Mouse (Mus musculus) ZHBTc4 (cell line): ENCODE results near the gene Nipa1.
"Not testable (repeated sequence)": the region's sequence is repeated elsewhere in the genome, so short reads cannot be mapped to it uniquely, and the experiment has no call there.

Source experiments
- DNase-seq: peaks from one replicate; pipeline ENCODE4 v3.0.0-alpha.2; 2011; ENCODE audit warnings: low read depth, low spot score

The Nipa1 gene

GRCm38 (mm10) chr7:56019930-56020253 is at the start of gene Nipa1:
TSS of gene Nipa1 (minus strand) at chr7:56019954.
- no peak for DNase-seq

DNA sequence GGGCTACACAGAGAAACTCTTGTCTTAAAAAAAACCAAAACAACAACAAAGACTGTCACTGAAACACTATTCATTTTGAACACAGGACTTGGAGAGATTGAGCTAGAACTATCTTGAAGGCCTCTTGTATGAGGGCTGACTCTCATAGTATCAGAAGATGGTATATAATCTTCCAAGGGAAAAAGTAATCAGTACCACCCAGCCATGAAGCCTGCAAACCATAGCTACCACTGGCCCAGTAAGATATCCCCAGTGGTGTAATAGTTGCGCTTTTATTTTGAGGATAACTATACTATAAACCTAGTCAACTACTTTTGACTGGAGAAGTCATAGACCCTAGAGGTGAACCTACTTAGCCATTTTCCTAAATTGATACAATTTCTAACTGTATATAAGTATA is 46.9 kb upstream of the Nipa1 start:
- no peak for DNase-seq

- no peak for DNase-seq
Measured at GRCm38 (mm10) chr7:56066136-56066535, 46.4 kb upstream of the Nipa1 start.

- no peak for DNase-seq
Measured at GRCm38 (mm10) chr7:56064876-56065275, 45.1 kb upstream of the Nipa1 start.

DNA sequence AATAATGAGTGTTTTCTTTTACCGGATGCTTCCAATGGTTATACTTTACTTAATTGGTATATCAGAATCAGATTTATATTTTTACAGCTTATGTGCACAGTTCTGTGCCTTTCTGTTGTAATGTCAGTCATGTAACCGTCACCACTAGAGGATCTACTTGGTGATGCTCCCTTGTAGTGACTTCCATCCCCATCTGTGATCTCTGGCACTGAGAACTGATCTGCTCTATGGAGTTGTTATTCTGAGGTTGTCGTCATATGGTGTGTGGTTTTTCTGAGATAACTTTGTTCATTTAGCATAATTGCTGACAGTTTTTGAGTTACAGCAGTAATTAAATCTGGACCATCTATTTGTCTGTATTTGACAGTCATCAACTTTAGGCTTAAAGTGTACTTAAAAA is 35.6 kb upstream of the Nipa1 start:
- no peak for DNase-seq

DNA sequence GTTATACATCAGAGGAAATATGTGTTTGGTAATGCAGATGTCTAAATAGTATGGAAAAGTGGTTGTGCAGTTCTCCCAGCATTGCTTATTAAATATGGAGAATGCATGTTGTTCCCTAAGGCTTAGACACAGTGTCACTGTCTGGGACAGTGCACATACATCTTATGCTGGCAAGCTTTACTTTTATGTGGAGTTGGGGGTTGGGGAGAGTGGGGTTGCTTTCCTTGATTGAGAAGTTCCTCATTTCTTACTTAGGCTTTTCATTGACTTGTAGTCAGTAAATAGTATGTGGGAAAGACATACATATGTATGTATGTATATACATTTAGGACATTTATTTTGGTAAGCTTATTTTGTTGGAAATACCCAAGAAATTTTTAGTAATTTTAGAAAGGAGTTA is 33.2 kb upstream of the Nipa1 start:
- no peak for DNase-seq

GRCm38 (mm10) chr7:56050487-56050911 is 30.7 kb upstream of the Nipa1 start:
- peak; percentile 47 for DNase-seq

- DNase-seq: peak; percentile 100
Measured at GRCm38 (mm10) chr7:56049831-56050321, 30.1 kb upstream of the Nipa1 start, which contains the start of gene Herc2. TSS of gene Herc2 (plus strand) at chr7:56050196.

DNA sequence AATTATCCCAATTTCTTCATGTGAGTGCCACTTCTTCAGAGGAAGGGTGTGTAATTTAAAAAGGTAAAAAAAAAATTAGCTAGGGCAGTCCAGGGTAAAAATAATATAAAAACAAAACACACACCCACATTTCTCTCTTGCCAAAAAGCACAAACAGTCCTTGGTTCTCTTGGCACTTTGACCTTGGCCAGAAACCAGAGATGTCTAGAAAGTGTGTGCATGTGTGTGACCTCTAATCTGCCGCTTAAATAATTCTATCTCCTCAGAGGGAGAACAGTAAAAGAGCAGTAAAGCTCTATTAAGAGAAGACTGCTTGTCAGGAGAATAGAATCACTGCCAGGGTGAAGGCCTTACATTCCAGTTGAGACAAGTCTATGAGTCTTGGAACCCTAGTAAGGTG is 27.4 kb upstream of the Nipa1 start:
- DNase-seq: no peak

DNA sequence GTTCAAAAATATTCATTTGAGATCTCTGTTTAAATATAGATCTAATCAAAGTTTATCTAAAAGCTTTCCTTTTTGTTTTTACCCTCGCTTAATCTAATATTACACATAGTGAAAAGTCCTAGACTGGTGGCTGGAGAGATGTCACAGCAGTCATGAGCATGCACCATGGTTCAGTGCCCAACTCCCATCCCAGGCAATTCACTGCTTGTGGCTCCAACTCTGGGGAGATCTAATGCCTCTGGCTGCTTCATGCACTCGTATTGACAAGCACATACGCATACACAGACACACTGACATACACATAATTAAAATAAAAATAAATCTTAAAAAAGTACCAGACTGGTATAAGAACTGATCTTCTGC is 24.5 kb upstream of the Nipa1 start:
- no peak for DNase-seq

- no peak for DNase-seq
Measured at GRCm38 (mm10) chr7:56043577-56044266, 24.0 kb upstream of the Nipa1 start.

DNA sequence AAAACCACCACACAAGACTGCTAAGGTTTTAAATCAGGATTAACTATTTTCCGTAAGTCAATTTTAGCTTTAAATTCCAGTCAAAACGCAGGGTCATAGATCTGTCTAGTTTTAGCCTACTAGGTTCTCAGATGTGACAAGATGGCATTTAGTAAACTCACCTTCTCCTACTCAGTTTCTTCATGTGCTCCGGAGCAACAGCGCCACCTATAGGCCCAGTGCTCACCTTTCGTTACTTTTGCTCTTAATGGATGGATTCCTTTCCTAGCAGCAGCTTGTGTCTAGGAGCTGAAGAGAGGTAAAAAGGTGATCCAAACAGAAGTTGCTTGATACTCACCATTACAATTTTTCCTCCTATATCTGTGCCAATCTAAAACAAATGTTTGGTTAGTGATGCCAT is 22.6 kb upstream of the Nipa1 start:
- peak; percentile 91 for DNase-seq

- DNase-seq: peak; percentile 18
Measured at GRCm38 (mm10) chr7:56023586-56023985, 3.8 kb upstream of the Nipa1 start.

DNA sequence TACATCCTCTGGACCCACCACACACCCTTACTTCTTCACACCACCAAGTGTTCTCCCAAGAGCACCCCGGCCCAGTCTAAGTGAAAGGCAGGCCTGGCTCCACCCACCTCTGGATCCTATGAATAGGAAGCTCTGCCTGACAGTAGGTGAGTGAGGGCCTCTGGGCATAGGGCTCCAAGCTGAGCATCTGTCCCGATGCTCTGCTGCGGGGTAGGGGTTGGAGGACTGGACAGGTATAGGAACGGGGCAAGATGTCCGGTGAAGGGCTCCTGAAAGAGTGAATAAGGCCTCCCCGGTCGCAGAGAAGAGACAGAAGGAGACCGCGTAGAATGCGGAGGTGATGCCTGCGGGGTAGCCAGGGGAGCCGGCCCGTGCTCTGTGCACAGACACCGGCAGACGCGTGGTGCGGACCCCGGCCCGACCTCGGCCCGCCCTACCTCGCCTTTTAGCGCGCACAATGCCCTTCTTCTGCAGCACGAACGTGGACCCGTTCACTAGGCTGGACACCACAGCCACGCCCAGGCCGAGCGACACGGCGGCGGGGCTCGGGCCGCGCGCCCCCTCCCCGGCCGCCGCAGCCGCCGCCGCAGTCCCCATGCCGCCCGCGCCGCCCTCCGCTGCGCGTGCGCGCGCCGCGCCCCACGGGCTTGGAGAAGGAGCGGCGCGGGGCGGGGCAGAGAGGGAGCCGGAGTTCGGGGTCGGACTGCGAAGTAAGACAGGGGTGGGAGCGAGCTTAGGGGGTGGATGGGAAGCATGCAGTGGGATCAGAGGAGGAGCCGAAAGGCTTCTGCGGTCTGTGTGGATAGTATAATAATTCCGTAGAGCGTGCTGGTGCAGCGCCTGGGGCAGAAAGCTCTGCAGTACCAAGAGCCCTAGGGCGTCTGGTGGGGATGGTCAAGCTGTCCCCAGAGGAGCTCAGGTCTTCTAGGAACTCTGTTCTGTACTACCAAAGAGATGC is 503 bp downstream of the Nipa1 start:
- peak; percentile 88 for DNase-seq

GRCm38 (mm10) chr7:56018446-56018971 is 1.2 kb downstream of the Nipa1 start:
- DNase-seq: no peak

DNA sequence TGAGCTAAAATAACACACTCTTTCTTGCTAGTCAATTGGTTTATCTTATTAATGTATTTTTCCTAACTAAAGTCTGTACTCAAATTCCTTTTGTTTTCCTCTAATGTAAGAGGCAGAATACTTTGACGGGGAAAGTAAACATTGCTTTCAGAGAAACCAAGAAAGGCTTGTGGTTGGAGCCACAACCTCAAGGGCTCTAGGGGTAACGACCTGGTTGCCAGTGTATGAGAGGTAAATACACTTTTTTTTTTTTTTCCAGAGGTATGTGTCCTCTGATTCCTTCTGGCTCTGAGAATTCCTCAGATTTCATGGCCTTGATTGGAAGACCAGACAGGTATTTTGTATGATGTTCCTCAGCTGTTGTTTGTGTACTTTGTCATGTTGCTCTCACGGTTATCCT is 2.0 kb downstream of the Nipa1 start:
- no peak for DNase-seq

GRCm38 (mm10) chr7:56015837-56016236 is 3.9 kb downstream of the Nipa1 start:
- DNase-seq: no peak

DNA sequence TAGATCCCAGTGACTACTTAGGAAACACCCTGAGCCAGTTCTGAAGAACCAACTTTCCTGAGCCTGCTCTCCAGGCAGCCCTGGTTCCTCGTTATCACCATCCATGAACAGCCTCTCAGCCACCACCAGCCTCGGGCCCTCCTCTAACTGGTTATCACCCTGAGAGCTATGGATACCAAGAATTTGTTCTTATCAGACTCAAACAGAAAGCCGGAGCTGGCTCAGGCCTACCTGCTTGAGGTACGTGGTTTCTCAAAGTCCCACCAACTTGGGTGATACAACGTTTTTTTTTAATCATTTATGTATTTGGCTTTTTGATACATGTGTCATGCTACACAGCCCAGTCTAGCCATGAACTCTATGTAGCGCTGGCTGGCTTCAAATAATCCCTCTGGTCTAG is 4.6 kb downstream of the Nipa1 start:
- no peak for DNase-seq

- not testable (repeated sequence) for DNase-seq
Measured at GRCm38 (mm10) chr7:56014002-56014702, 5.6 kb downstream of the Nipa1 start.

DNA sequence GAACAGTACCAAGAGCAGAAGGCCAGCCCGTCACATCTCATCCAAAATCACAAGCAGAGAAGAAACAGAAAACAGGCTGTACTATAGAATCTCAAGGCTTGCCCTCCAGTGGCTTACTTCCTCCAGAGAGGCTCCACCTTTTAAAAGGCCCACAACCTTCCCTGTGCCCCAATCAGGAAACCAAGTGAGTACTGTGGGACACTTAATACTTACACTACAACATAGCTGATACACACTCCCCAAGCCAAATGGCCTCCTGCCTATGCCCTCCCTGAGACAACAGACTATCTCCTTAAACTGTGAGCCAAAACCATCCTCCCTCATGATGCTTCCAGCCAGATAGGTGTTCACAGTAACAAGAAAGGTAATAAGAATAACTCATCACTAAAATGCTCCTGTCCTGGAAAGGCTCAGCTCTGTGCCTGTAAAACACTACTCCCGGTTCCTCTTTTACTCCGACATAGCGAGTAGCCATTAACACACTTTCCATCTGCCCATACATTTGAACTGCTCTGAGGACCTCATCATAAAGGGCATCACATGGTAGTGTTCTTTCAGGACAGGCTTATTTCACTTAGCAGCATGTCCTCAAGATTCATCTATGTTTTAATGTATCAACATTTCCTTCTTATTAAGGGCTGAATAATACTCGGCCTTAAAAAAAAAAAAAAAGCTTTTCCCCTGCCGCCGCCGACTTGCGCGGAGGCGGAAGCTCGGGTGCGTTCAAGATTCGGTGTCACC is 6.3 kb downstream of the Nipa1 start:
- DNase-seq: no peak

DNA sequence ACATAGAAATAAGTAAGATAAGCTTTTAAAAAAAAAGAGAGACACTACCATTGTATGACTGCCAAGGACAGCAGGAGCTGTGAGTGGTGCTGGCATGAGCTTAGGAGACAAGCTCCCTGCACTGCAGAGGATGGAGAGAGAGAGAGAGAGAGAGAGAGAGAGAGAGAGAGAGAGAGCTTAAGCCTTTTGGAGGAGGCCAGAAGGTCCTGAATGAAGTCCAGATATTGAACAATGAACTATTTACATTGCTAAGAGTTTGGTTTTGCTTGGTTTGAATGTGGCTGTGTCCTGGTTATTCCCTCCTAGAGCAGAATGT is 8.8 kb downstream of the Nipa1 start:
- DNase-seq: no peak
